Mouse (Mus musculus): ENCODE measurements around the gene Lars2.
A peak's percentile ranks its signal among the peaks of the same experiment; 100 is the strongest.

The Lars2 gene

DNA sequence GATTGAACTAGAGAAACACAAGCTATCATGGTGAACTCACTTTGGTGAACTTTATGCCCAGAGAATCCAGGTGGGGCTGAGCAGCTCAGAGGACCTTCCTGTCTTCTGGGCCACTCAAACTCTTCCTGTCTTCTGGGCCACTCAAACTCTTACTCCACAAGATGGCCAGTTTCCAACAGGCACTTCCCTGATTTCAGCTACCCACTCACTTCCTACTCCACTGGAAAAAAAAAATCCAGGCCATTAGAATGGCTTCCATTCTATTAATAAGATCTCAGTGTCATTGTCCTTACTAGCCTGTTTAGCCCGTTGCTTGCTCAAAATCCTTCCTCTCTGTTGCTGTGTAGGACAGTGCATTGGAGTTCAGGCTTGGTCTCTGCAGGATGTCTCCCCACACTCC is 108.8 kb downstream of the Lars2 start:
- DNase-seq (ENCODE audit: low read depth, low spot score): no peak

- DNase-seq (ENCODE audit: low read depth, low spot score): peak; percentile 50
These were observed 111.4 kb downstream of the Lars2 start for GRCm38 (mm10) chr9:123478031-123478585.

GRCm38 (mm10) chr9:123478586-123479195 is 112.0 kb downstream of the Lars2 start, which contains the start of gene Limd1:
Gene Limd1 (plus strand): TSS chr9:123478706.
- DNase-seq (ENCODE audit: low read depth, low spot score): peak; percentile 21

- DNase-seq (ENCODE audit: low read depth, low spot score): no peak
These were observed 112.5 kb downstream of the Lars2 start for GRCm38 (mm10) chr9:123479196-123479669.

DNA sequence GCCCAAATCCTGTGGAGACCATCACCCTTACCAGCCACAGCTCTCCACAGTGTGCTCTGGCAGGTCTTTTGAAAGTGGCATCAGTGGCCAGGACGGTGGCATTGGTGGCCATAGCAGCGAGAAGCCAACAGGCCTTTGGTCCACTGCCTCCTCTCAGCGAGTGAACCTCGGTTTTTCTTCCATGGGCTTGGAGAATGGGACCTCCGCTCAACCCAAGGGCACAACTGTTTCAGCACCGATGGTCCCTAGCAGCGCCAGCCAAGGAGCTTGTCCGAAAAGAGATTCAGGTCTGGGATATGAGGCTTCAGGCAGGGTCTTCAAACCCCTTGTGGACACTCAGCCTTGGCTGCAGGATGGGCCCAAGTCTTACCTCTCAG is 113.1 kb downstream of the Lars2 start:
- DNase-seq (ENCODE audit: low read depth, low spot score): no peak

- DNase-seq (ENCODE audit: low read depth, low spot score): no peak
These were observed 113.7 kb downstream of the Lars2 start for GRCm38 (mm10) chr9:123480253-123480921.

DNA sequence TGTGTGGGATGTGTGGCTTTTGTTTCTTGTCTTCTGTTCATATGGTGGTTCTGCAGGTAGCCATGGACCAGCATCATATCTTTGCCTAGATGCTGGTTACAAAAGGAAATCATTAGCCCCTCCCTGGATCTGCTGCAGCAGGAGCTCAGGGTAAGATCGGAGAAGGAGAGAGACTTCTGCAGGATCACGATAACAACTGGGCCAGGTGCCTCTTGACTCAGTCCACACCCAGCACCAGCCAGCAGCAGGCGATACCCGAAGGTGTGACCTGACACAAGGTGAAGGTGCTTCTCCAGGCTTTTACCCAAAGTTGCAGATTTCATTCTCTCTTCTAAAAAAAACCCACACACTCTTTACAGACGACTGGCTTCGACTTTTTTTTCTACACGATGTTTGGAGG is 114.4 kb downstream of the Lars2 start:
- DNase-seq (ENCODE audit: low read depth, low spot score): no peak

DNA sequence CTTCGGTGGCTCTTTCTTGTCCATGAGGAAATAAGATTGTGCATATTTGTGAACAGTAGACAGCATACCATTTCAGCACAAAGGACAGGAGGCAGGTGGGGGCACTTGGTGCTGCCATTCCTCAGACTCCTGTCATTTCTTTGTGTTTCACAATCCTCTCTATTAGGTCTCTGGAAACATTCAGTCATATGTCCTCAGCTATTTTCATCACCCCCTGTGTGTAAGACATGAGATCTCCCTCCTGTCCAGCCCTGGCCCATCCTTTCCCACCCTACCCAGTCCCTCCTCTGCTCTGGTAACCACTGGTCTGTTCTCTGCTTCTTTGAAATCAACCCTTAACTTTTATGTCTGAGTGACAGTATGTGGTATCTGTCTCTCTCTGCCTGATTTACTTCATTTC is 116.9 kb downstream of the Lars2 start:
- DNase-seq (ENCODE audit: low read depth, low spot score): no peak

- no peak for DNase-seq (ENCODE audit: low read depth, low spot score)
These were observed 118.1 kb downstream of the Lars2 start for GRCm38 (mm10) chr9:123484830-123485229.

- no peak for DNase-seq (ENCODE audit: low read depth, low spot score)
These were observed 118.8 kb downstream of the Lars2 start for GRCm38 (mm10) chr9:123485561-123485960.

DNA sequence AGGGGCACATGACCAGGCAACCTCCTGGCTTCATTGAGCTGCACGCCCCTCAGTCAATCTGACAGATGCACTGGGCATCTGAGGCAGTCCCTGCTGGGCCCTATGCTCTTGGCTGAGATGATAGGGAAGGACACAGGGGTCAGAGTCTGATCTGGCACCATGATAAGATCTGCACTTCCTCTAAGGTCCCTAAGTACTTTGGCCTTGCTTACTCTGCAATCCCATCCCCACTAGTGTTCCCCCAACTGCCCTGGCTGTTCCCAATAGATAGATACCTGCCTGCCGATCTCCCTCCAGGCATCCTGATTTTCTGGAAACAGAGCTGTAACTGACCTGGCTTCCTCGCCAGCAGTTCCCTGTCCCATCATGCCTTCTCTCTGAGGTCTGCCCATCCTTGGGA is 119.9 kb downstream of the Lars2 start:
- DNase-seq (ENCODE audit: low read depth, low spot score): no peak

DNA sequence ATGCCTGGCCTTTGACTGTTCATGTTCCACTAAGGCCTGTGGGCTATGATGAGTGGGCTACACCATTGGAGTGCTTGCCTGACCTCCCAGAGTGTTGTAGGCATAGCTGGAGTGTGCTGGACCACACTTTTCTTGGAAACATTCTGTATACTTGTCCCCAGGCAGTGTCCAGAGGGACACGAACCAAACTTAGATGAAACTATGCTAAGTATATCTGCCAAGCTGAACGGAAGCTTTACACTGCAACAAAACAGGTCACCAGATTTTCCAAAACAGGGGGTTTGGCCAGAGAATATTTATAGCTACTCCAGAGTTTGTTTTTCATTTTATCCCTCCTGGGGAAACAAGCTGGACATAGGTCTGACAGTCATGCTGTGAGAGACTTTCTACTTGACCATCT is 122.3 kb downstream of the Lars2 start:
- no peak for DNase-seq (ENCODE audit: low read depth, low spot score)

DNA sequence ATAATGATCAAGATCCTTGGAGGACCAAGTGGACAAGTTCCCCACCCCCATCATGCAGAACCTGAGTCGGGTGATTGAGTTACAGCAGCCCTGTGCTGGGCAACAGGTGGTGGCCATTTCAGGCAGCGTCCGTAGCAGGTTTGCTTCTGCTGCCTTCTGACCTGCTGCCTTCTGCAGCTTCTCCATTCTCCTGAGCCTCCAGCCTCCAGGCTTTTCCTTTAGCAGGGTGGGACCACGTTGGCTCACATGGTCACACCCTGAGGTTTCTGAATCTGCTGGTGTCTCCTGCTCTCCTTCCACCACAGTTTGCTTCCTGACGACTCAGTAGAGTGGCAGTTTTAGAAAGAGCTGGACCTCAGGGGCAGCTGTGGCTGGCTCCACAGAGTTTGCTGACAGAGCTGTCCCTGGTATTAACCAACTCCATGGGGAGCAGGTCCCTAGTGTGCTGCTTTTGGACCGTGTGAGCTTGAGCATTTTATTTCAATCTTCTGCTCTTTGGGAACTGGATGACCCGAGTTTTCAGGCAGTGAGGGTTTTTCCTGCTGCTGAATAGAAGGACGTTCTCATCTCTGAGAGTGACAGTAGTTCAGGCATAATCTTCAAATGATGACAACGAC is 123.1 kb downstream of the Lars2 start:
- no peak for DNase-seq (ENCODE audit: low read depth, low spot score)

DNA sequence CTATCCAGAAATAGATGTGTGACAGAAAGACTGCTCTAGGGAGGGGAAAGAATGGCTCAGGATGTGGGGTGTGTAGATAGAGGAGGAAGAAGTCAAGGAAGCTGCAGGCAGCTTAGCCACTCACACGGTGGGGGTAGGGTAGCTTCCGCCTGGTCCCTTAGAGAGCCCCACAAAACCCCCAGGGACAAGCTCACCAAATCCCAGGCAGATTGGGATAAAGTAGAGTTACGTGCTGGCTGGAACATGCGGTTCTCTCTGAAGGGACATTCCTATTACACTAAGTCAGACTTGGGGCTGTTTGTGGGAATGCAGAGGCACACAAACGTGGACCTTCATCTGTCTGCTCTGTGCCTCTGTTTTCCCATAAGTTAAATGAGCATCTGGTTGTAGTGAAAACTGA is 124.2 kb downstream of the Lars2 start:
- no peak for DNase-seq (ENCODE audit: low read depth, low spot score)

GRCm38 (mm10) chr9:123491917-123492585 is 125.3 kb downstream of the Lars2 start:
- no peak for DNase-seq (ENCODE audit: low read depth, low spot score)

- DNase-seq (ENCODE audit: low read depth, low spot score): peak; percentile 44
These were observed 129.9 kb downstream of the Lars2 start for GRCm38 (mm10) chr9:123496665-123497064.

- DNase-seq (ENCODE audit: low read depth, low spot score): no peak
These were observed 131.2 kb downstream of the Lars2 start for GRCm38 (mm10) chr9:123497906-123498305.

- DNase-seq (ENCODE audit: low read depth, low spot score): no peak
These were observed 133.8 kb downstream of the Lars2 start for GRCm38 (mm10) chr9:123500480-123500879.

DNA sequence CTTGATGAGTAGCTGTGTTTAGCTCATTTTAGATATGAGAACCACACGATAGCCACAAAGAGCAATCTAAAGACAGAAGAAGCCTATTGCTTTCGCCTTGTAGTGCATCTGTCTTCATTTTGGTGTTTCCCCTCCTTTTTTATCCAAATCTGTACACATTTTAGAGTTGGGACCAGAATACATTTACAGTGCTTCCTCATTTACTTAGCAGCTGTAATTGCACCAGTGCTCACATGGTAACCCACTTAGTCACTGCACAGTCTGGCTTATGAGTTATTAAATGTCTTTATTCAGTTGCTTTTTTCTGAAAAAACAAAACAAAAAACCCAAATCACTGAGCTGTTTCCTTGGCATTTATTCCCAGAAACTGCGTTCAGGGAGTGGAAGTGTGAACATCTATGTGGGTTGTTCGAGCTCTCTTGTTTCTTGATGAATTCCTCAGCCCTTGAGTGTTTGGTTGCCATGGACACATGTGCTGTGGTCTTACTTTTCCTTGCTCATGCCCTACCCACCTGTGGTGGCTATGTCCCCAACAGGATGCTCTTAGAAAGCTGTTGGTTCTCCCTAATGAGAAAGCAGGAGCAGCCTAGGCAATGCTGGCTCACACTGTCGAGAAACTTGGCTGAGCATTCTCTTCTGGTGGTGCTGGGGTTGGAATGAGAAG is 136.6 kb downstream of the Lars2 start:
- DNase-seq (ENCODE audit: low read depth, low spot score): no peak

DNA sequence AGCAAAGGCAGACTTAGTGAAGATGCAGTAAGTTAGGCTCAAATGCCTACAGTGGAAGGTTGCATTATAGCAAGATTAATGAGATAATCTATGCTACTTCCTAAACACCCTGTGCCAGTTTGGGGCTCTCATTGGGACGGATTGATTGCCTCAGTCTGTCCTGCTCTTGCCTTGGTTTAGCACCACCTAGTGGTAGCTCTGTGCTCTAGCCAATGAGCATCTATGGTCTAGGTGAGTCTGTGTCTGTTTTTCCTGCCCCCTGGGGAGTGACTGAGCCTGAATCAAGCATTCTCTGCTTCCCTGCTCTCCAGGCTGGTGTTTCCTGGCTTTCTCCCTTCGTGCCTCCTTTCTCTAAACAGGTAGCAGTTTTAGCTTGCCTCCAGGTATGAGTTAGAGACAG is 137.6 kb downstream of the Lars2 start:
- DNase-seq (ENCODE audit: low read depth, low spot score): peak; percentile 81

DNA sequence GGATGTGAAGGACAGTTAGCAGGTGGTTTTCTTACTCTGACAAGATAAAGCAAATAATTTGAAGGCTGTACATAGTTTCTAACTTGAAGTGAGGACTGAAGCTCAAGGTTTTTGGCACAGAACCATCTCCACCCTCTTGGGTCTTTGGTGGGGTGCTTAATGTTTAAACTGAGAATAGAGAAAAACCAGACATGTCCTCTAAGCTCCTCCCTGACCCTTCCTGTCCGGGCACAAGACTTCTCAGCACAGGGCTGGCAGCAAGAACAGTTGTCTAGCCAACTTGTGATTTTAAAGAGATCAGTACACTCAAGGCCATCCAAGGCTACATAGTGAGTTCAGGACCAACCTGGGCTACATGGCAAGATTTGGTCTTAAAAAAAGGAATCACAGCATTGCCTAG is 138.9 kb downstream of the Lars2 start:
- no peak for DNase-seq (ENCODE audit: low read depth, low spot score)

All from ES-CJ7 (cell line).